Mouse (Mus musculus): ENCODE measurements around the gene Aqr.
"Not testable (repeated sequence)": the region's sequence is repeated elsewhere in the genome, so short reads cannot be mapped to it uniquely, and the experiment has no call there.

Aqr gene

GRCm38 (mm10) chr2:114186924-114187323 lies at the start of gene Aqr:
Gene Aqr (minus strand): TSS chr2:114187024.
- DNase-seq (ENCODE audit: low spot score) = not testable (repeated sequence)

DNA sequence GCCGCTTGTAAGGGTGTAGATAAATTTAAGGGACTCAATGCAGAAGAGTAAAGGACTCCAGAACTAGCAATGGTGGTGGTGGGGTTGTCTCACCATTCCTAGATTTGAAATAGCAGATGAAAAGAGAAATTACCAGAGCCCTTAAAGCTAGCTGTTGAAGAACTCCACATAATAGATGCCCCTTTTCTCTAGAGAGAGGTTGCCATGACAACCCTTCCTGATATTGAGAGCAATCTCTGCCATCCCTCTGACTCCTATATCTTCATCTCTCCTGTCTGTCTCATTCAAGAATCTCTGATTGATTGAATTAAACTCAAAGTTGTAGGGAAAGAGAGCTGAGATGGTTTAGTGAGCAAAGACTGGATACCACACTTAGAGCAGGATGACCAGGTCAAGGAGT lies 49.7 kb upstream of the Aqr start:
- DNase-seq (ENCODE audit: low spot score) = no peak

- DNase-seq (ENCODE audit: low spot score) = no peak
Measured at GRCm38 (mm10) chr2:114235584-114235983, 48.8 kb upstream of the Aqr start.

GRCm38 (mm10) chr2:114231248-114231647 lies 44.4 kb upstream of the Aqr start:
- DNase-seq (ENCODE audit: low spot score) = no peak

GRCm38 (mm10) chr2:114228672-114229071 lies 41.8 kb upstream of the Aqr start:
- no peak for DNase-seq (ENCODE audit: low spot score)

DNA sequence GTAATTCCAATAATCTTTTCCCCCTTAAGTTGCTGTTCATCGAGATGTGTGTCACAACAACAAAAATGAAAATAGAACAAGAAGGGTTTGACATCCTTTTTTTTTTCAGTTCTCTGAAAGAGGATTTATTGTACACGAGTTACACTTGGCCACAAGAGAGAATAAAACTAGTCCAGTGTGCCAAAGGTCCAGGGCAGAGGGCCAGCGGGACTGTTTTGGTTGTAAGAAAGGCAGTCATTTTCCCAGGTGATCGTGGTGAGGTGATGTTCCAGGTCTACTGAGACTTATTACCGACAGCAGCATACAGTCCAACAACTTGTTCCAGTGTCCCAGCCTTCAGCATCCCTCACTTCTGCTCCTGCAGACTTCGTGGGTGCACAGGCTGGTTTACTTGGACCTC lies 18.2 kb upstream of the Aqr start:
- DNase-seq (ENCODE audit: low spot score) = no peak

DNA sequence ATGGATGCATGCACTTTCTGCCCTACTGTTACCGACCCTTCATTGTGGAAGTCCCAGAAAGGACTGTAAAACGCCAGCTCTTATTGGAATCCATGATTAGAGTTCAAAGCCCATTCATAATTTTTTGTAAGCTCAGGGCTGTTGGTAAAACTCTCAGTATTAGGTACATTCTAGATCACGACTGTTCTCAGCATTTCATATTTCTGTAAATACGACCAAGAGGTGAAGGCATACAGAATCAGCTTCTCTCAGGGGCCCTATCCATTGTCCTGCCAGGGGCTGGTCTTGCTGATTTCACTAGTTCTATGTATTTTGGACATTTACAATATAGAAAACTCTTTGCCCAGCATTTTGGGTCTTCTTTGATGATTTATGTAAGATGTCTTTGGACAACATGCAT lies 14.8 kb upstream of the Aqr start:
- no peak for DNase-seq (ENCODE audit: low spot score)

- DNase-seq (ENCODE audit: low spot score) = peak; percentile 86
Measured at GRCm38 (mm10) chr2:114200932-114201559, 14.2 kb upstream of the Aqr start, which contains the start of gene Zfp770. Gene Zfp770 (minus strand): TSS chr2:114201469.

DNA sequence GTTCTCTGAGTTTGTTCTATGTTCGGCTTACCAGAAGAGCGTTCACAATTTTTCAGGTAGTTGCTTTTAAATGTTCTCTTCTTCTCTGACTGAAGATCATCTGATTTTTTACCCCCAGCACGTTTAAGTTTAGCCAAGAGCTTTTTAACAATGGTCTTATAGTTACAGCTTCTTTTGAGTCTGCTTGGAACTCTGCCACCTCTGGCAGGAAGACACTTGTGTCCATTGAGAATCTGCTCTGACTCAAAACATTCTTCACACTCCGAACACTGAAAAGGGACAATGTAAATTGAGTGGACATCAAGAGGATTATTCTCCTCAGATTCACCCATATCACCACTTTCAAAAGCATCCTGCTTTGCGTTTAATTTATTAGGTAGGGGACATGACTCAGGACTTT lies 9.6 kb upstream of the Aqr start:
- DNase-seq (ENCODE audit: low spot score) = no peak

- DNase-seq (ENCODE audit: low spot score) = no peak
Measured at GRCm38 (mm10) chr2:114177802-114178733, 8.8 kb downstream of the Aqr start.

DNA sequence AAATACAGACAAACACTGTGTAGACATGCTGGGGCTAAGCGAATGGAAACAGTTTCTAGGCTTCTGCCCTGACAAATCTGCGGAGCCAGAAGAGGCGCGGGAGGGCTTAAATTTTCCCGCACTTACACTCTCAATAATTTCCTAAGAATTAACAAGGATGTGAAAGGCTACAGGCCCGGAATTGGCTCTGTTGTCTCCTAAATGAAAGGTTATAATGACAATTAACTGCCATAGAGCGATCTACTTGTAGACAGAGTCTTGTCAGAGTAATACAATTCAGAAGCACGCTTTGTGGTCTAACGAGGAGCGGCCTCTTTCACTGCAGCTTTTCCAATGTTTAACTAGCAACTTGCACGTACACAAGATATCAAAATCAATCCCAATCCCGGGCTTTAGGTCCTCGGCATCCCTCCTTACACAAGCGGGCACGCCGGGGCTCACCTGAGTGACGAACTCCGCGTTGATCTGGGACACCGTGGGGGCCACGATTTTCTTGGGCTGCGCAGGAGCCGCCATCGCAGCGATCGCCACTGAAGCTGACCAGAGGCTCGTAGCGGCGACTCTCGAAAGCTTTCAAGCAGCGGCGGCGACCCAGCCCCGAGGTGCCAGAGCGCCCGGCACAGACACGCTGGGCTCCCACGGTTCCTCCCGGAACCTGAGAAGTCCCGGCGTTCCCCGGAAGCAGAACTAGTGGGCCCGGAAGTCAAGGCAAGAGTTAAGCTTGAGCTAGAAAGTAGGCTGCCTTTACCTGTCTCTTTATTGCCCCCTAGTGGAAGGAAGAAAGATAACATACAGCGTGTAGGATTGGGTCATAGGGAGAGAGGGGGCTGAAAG lies 12.0 kb downstream of the Aqr start:
- peak; percentile 92 for DNase-seq (ENCODE audit: low spot score)

GRCm38 (mm10) chr2:114173248-114173647 lies 13.6 kb downstream of the Aqr start:
- no peak for DNase-seq (ENCODE audit: low spot score)

DNA sequence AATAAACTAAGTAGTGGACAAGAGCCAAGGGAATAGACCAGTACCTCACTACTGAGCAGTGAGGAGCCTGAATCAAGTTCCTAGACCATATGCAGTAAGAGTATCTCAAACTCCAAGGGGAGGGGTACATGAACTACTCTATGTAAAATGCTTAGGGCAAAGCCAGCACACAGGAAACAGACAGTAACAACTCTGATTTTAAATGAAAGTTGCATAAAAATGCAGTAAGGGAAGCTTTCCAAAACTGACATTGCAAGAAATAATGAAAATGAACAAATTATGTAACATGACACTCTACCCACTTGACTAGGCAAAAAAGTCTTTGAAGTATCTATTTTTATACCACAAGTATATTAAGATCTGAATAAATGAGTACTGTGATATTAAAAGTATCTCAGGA lies 19.0 kb downstream of the Aqr start:
- DNase-seq (ENCODE audit: low spot score) = no peak

DNA sequence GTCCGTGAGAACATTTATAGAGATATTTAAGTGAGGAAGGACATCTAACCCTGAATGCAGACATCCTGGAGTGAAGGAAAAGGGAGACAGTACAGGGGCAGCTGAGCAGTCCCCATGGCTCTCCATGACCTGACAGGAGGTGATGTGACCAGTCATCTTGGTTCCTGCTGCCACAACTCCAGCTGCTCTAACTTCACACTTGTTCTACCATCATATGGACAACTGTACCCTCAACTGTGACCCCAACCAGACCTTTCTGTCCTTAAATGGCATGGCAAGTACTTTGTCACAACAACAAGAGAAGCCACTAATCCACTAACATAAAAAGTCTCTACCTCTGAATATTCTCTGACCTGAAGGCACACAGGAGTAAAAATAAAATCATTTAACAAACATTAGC lies 24.8 kb downstream of the Aqr start:
- no peak for DNase-seq (ENCODE audit: low spot score)

DNA sequence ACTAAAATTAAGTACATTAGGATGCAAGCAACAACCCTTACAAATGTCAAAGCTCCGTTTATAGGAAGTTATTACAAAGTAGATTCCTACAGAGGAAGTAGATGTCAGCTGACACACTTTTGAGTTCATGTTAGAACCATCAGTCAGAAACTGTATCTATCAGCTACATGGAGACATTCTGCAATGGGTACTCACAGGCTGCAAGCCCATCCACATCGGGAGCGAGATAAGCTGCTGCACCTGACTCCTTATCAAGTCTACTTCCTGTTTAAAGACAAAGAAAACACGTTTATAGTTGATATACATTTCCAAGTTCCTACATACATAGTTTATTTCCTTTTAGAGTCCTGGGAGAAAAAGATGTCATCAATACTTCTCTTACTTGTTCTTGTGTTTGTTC lies 29.5 kb downstream of the Aqr start:
- DNase-seq (ENCODE audit: low spot score) = no peak

- DNase-seq (ENCODE audit: low spot score) = no peak
Measured at GRCm38 (mm10) chr2:114156639-114157038, 30.2 kb downstream of the Aqr start.

GRCm38 (mm10) chr2:114153247-114153646 lies 33.6 kb downstream of the Aqr start:
- no peak for DNase-seq (ENCODE audit: low spot score)

DNA sequence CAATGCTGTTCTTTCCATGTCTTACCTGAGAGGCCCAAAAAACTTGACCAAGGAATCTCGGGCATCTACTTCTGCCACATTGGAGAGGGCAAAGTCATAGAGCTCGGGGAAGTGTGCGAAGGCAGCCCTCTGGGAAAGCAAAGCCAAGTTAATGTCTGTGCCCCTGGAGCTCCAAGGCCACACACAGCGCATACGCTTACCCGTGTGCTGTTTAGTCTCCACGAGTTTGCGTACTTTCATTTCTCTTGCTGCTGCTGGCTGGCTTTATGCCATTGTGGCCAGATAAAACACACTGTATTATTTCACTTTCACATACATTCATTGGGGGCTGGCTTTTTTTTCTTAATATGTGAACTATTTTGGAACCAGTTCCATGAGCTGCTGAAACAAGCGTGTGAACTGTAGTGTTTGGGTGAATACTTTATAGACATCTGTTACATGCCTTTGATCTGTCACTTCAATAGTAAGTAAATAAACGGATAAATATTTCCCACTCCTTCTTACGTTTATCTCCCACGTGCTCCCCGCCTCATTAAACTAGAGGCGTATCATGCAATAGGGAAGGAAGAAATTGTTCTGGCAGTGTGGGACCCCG lies 39.9 kb downstream of the Aqr start:
- DNase-seq (ENCODE audit: low spot score) = no peak

DNA sequence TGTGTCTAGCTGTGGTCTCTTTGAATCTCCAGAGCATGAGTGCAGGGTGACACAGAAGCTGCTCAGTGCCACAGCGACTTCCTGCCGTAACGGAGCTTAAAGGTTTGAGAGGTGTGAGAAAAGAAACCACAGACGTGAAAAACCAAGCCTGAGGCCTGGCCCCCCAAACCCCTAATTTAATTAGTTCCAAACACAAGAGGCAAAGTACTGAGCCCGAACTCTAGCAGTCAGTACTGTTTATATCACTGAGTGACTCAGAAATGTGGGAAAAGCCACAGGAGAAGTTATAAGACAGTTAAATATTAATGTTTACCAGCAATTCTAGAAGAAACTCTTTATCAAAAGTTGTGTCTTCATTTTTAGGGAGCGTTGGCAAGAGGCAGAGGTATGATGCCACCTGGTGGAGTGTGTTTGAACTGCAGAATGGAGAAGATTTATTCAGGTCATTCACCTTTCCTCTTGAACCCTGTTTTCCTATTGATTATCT lies 41.5 kb downstream of the Aqr start:
- peak; percentile 68 for DNase-seq (ENCODE audit: low spot score)

DNA sequence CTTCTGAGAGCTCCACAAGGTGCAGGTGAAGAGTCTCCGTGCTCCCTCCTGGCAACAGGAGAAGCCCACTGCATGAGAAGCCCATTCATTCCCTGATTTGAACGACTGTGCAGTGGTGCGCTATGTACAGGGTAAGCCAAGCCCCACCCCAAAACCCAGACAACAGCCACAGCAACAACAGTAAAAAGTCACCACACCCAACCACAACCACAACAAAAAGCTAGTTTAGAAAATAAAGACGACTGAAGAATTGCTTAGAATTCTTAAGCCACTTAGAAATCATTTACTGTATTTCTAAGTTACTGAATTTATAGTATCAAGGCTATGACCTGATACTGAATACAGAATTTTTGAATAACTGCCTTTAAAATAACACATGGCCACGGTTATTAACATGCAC lies 41.9 kb downstream of the Aqr start:
- DNase-seq (ENCODE audit: low spot score) = no peak

- DNase-seq (ENCODE audit: low spot score) = no peak
Measured at GRCm38 (mm10) chr2:114143842-114144241, 43.0 kb downstream of the Aqr start.

DNA sequence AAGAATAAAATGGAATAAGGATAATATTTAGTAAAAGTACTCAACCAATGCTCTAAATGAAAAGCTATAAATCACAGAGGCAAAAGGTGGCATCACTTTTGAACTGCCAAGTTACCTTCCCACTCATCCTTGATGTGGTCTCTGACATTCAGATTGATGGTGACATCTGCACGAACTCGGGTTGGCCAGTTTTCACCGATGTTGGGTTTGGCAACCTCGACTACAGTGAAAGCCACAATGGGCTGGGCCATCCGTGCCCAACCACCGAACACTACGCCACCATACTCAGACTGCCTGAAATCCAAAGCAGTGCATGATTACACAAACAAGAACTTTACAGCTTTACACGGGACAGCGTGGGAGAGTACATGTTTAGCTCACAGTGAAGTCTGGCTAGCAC lies 50.1 kb downstream of the Aqr start:
- DNase-seq (ENCODE audit: low spot score) = no peak

All from embryo, embryonic 10.5 days (tissue).